Mouse (Mus musculus) adrenal gland (tissue): ENCODE data around the gene Actl7a.

Experiments
- intact Hi-C: fragments of 180-260 bp; cut with DNase I; formaldehyde crosslinking; loops from one replicate; pipeline ENCODE4 v1.15.1; 2025
- long read RNA-seq, 2 experiments: library from polyadenylated mRNA; unstranded; transcript quantifications; one replicate each; pipeline ENCODE4 v2.0.0; 2020; ENCODE audit warnings: borderline replicate concordance in 1 of 2; ENCODE audit not compliant: insufficient replicate concordance in 1 of 2

Gene Actl7a
- long read RNA-seq, experiment 1, result 0 reads
- long read RNA-seq, experiment 2, result 0 reads

- intact Hi-C loops, result no loop called here
These were observed at the start of gene Actl7a for GRCm38 (mm10) chr4:56743363-56744195. Gene Actl7a, plus strand, starts transcription at chr4:56743413.

- intact Hi-C loops, result no loop called here
These were observed 46.8 kb upstream of the Actl7a start for GRCm38 (mm10) chr4:56696401-56696800.

- intact Hi-C loops, result no loop called here
These were observed 44.5 kb upstream of the Actl7a start for GRCm38 (mm10) chr4:56698671-56699070.

- intact Hi-C loops, result no loop called here
These were observed 41.0 kb upstream of the Actl7a start for GRCm38 (mm10) chr4:56702234-56702633.

- intact Hi-C loops, result no loop called here
These were observed 30.1 kb upstream of the Actl7a start for GRCm38 (mm10) chr4:56713155-56713554.

GRCm38 (mm10) chr4:56716801-56717200, 26.4 kb upstream of the Actl7a start:
- intact Hi-C loops, result no loop called here

GRCm38 (mm10) chr4:56717932-56718331, 25.3 kb upstream of the Actl7a start:
- intact Hi-C loops, result no loop called here

GRCm38 (mm10) chr4:56718573-56719442, 24.4 kb upstream of the Actl7a start:
- intact Hi-C loops, result no loop called here

GRCm38 (mm10) chr4:56719456-56719855, 23.8 kb upstream of the Actl7a start:
- intact Hi-C loops, result no loop called here

- intact Hi-C loops, result no loop called here
These were observed 22.8 kb upstream of the Actl7a start for GRCm38 (mm10) chr4:56720403-56720802.

GRCm38 (mm10) chr4:56721469-56721868, 21.7 kb upstream of the Actl7a start:
- intact Hi-C loops, result no loop called here

GRCm38 (mm10) chr4:56722346-56722745, 20.9 kb upstream of the Actl7a start:
- intact Hi-C loops, result no loop called here

GRCm38 (mm10) chr4:56723237-56723636, 20.0 kb upstream of the Actl7a start:
- intact Hi-C loops, result no loop called here

- intact Hi-C loops, result no loop called here
These were observed 17.4 kb upstream of the Actl7a start for GRCm38 (mm10) chr4:56725839-56726238.

- intact Hi-C loops, result no loop called here
These were observed 3.2 kb upstream of the Actl7a start, which contains the start of gene Gm26657 for GRCm38 (mm10) chr4:56740020-56740485. Gene Gm26657, plus strand, starts transcription at chr4:56740070.

- intact Hi-C loops, result no loop called here
These were observed 2.6 kb upstream of the Actl7a start for GRCm38 (mm10) chr4:56740611-56741010.

GRCm38 (mm10) chr4:56741041-56741493, 2.1 kb upstream of the Actl7a start, which contains the start of gene Actl7b:
Gene Actl7b, minus strand, starts transcription at chr4:56741443.
- intact Hi-C loops, result no loop called here

- intact Hi-C loops, result no loop called here
These were observed 515 bp upstream of the Actl7a start for GRCm38 (mm10) chr4:56742698-56743097.

GRCm38 (mm10) chr4:56746345-56746744, 3.1 kb downstream of the Actl7a start:
- intact Hi-C loops, result no loop called here

- intact Hi-C loops, result no loop called here
These were observed 4.2 kb downstream of the Actl7a start for GRCm38 (mm10) chr4:56747456-56747855.

GRCm38 (mm10) chr4:56756021-56756420, 12.8 kb downstream of the Actl7a start:
- intact Hi-C loops, result no loop called here
